Mouse (Mus musculus) limb, embryonic 12.5 days (tissue): ENCODE measurements around the gene Gm11084. TPM values are rescaled to one million over a fixed set of nuclear protein-coding genes. Genes with fewer than 3 reads are reported as not detected.

Source experiments
- ATAC-seq: fragments of 200-750 bp; cut with Nextera tagmentation; 2 replicates; pipeline ENCODE4 v1.8.0; 2017; ENCODE audit warnings: low read depth, moderate TSS enrichment; ENCODE audit not compliant: insufficient number of reproducible peaks, insufficient read depth, low FRiP score, low TSS enrichment
- H3K27ac ChIP-seq: fragments of 300-500 bp; sonication (generic); 2 replicates; pipeline ENCODE4 v1.5.1; 2016; ENCODE audit warnings: mild to moderate bottlenecking, moderate library complexity
- H3K27me3 ChIP-seq: fragments of 300-500 bp; sonication (generic); 2 replicates; pipeline ENCODE4 v1.6.1; 2016; ENCODE audit warnings: mild to moderate bottlenecking, moderate library complexity
- H3K36me3 ChIP-seq: fragments of 300-500 bp; sonication (generic); 2 replicates; pipeline ENCODE4 v1.6.1; 2016; ENCODE audit warnings: mild to moderate bottlenecking, moderate library complexity
- H3K4me1 ChIP-seq: fragments of 300-500 bp; sonication (generic); replicated peaks from 2 replicates; pipeline ENCODE4 v1.6.1; 2016
- H3K4me2 ChIP-seq: fragments of 300-500 bp; sonication (generic); 2 replicates; pipeline ENCODE4 v1.6.1; 2016; ENCODE audit warnings: mild to moderate bottlenecking, moderate library complexity
- H3K4me3 ChIP-seq: fragments of 300-500 bp; sonication (generic); replicated peaks from 2 replicates; pipeline ENCODE4 v1.5.1; 2016; ENCODE audit warnings: mild to moderate bottlenecking
- H3K9ac ChIP-seq: fragments of 300-500 bp; sonication (generic); replicated peaks from 2 replicates; pipeline ENCODE4 v1.6.1; 2016; ENCODE audit warnings: mild to moderate bottlenecking, moderate library complexity
- H3K9me3 ChIP-seq: fragments of 300-500 bp; sonication (generic); 2 replicates; pipeline ENCODE4 v1.6.1; 2016; ENCODE audit warnings: mild to moderate bottlenecking, moderate library complexity
- WGBS: fragments of 180-500 bp; shearing (Covaris S2); methylation state at CpG from one replicate; pipeline ENCODE4 v1.1.7; 2016; 5-methylcytosine and 5-hydroxymethylcytosine counted together
- microRNA-seq: library from miRNA; unstranded; fragments of <30 nt; microRNA quantifications from one replicate; pipeline ENCODE4, GENCODE M21; 2017
- polyA plus RNA-seq: library from polyadenylated mRNA; unstranded; fragments of >200 nt; fragmentation: Nextera tagmentation; extraction: Ambion mirVana; gene quantifications from 2 replicates; pipeline ENCODE4 v1.2.1, GENCODE M21; 2016

The Gm11084 gene
- polyA plus RNA-seq, 1 experiment from 2014 or later: not detected

DNA sequence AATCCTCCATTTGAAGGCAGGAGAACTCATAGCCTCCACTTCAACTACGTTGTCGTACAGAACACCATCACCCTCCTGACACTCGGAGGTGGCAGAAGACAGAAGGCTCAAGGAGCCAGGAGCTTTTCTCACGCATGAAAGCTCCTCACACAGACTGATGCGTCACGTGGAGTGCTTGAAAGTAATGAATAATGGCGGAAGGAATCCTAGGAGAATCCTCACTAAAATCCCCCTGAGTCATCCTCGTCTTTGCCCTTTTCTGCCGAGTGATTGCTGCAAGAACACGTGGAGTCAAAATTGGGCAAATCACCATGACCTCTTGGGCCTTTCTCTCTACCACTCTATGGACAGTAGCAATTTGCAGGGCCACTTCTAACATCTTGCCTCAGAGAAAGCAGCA, 61.5 kb downstream of the Gm11084 start:
- 89% methylated on average over 10 of the region's 10 CpGs for WGBS
- ATAC-seq: no peak

More for the DNA sequence above, 61.5 kb downstream of the Gm11084 start:
- Histone ChIP-seq H3K4me2 (no peak overlapping the region), H3K9me3 (no peaks in the 10 kb centered on the region), H3K9ac (no peak overlapping the region), H3K27ac (no peak overlapping the region), H3K4me3 (no peak overlapping the region), H3K27me3 (no peaks in the 10 kb centered on the region), H3K36me3 (no peaks in the 10 kb centered on the region), H3K4me1 (peaks cover 3% of the 10 kb centered on the region)

Small RNA genes within 50 kb of the gene (microRNA-seq; reads per million reads assigned to microRNA genes)
- not detected for gene Gm25960

Other genes with a start within 250 kb of the Gm11084 start
- 74.7 and 81.1 TPM in 2 replicates for gene Sp3, start 6.3 kb downstream of the Gm11084 start, polyA plus RNA-seq
- gene Ola1, start 232.2 kb upstream of the Gm11084 start, polyA plus RNA-seq: 120 and 121 TPM in 2 replicates